Mouse (Mus musculus) heart, adult 10 weeks (tissue): ENCODE results near the gene Il1rl1. TPM values are rescaled to one million over a fixed set of nuclear protein-coding genes. Genes with fewer than 3 reads are reported as not detected.

ENCODE experiments used
- polyA plus RNA-seq: library from polyadenylated mRNA; stranded (reverse); fragments of 350-450 nt; fragmentation: Illumina TruSeq; extraction: RNeasy Lipid Tissue Mini Kit (QIAGEN cat#74804); gene quantifications from one replicate; pipeline ENCODE4 v1.2.3, GENCODE M21; 2014; ENCODE audit warnings: low read depth, low replicate concordance

Il1rl1 gene
- 0.68 TPM for polyA plus RNA-seq

DNA sequence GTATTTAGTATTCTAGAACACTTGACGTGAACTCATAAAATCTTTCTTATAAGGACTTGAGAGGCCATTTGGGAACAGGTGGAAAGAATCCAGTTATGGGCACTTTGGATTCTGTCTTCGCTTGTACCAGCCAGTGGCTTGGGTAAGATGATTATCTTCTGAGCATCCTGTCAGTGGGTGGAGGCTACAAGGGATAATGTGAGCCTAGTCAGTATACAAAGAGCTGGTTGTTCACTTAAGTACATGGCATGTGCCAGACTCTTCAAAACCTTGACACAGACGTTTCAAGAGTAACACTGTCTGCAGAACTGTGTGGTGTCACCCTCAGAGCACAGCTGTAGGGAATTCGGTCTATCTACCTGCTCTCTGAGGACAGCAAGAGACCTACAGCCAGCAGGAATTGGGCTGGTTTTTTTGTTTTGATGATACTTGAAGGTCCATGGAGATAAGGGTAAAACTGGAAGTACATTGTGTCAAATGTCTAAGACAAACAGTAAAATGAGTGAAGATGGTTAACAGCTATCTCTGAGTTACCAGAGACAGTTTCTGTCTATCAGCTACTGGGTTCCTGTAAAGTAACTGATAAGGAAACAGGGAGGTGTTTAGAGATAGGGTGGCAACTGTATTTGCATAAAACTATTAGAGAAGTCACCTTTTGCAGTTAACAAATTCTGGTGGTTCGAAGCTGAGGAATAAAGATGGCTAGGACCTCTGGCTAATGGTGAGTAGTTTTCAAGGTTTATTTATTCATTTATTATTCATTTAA lies at the start of gene Il1rl1:
Gene Il1rl1, plus strand, starts transcription at position 661 of the 766 bp plus-strand sequence.

DNA sequence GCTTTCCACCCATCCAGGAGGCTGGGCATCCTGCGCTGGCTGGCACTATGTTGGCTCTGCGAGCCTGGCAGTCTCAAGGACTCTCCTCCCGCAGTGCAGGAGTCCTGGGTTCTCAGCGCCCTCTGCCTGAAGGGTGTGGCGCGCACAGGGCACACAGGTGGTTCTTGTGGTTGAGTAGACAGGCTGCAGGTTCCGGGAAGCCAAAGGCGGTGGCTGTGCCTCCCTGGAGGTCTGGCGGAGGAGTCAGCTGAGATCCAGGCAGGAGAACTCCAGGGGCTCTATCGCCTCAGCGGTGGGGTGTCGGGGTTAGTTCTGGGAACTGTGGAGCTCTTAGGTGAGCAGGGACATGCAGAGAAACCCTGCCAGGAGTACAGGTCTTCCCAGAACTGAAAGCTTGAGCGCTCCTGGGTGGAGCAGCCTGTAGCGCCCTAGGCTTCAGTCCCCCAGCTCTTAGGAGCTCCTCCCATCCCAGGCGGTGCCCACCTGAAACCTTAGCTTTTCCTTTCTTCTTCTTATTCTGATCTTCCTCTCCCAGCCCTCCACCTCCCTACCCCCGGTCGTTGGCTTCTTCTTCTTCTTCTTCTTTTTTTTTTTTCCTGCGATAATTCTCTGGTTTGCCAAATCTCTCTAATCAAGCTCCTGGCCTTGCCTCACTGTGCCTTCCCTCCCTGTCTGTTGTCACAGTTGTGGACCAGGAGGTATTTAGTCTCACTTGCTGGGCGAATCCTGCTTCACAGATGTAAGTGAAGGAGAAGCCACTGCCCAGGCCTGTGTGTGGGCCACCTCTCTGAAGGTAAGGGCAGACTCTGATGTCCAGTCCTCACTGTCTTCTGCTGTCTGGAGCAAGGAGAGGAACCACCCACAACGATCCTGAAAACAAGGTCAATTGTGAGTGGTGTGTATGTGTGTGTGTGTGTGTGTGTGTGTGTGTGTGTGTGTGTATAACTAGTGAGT lies 36.4 kb downstream of the Il1rl1 start, which contains the start of gene Il18r1:
Gene Il18r1, plus strand, starts transcription at position 76 of the 954 bp plus-strand sequence.

Other genes with a start within 250 kb of the Il1rl1 start
- 8.3 TPM for gene Il1r1, start 204.5 kb upstream of the Il1rl1 start, polyA plus RNA-seq
- 1.6 TPM for gene Il1rl2, start 105.0 kb upstream of the Il1rl1 start, polyA plus RNA-seq
- gene Il18r1, start 36.0 kb downstream of the Il1rl1 start, polyA plus RNA-seq, result 2.0 TPM
- gene Il18rap, start 85.8 kb downstream of the Il1rl1 start, polyA plus RNA-seq, result 0.58 TPM
- gene Slc9a4, start 150.5 kb downstream of the Il1rl1 start, polyA plus RNA-seq, result 0.76 TPM